Mouse (Mus musculus): ENCODE data around the gene 2900026A02Rik.

GRCm38 (mm10) chr5:113084309-113084708 lies 136.7 kb downstream of the 2900026A02Rik start:
- TF ChIP-seq E2F4 (IDR thresholded peaks at IDR 0.05; ENCODE audit: insufficient read depth) (no peak), POLR2A (IDR thresholded peaks at IDR 0.05; ENCODE audit: insufficient read length, low read depth) (no peak), TCF12 (IDR thresholded peaks at IDR 0.05; ENCODE audit: insufficient read depth, poor library complexity, severe bottlenecking) (no peak), MYOD1 (IDR thresholded peaks at IDR 0.05; ENCODE audit: control insufficient read depth in 1 of 3, insufficient read length in 2 of 3, low read depth in 2 of 3) (no peak), USF1 (IDR thresholded peaks at IDR 0.05; ENCODE audit: low read depth) (no peak), CEBPB (IDR thresholded peaks at IDR 0.05; ENCODE audit: insufficient read depth, poor library complexity, severe bottlenecking) (no peak), MAX (IDR thresholded peaks at IDR 0.05; ENCODE audit: low read depth) (no peak), MYOG (IDR thresholded peaks at IDR 0.05; ENCODE audit: control insufficient read depth in 1 of 3, insufficient read depth in 1 of 3, insufficient read length in 2 of 3, low read depth in 2 of 3) (no peak), SRF (IDR thresholded peaks at IDR 0.05; ENCODE audit: control insufficient read depth, insufficient read length, low read depth) (no peak)

Measured in myocyte (in vitro differentiated cells).